Mouse (Mus musculus): Measurements from ENCODE around the gene Tmem141.

DNA sequence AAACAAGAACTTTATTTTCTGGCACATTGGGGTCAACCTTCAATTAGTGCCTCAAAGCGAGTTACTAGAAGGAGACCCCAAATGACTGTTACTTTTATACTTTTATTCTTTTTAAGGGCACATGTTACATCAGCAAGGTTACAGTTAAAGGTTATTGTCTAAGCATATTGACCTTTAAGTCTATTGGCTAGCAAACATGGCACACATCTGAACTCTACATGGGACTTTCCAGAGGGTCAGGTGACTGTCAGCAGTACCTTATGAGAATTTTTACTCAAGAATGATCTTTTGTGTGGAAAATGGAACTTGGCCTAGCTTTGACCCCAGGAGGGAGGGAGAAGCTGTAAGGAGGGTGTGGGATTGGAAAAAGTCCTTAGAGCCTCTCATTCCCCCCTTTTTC lies 44.7 kb upstream of the Tmem141 start:
- TF ChIP-seq CTCF (IDR thresholded peaks at IDR 0.05; ENCODE audit: borderline replicate concordance, insufficient read depth, low read length) (no peak), POLR2A (IDR thresholded peaks at IDR 0.05; ENCODE audit: low read depth, low read length) (no peak)

All from embryonic fibroblast, embryonic 13.5 days (primary cell).